Mouse (Mus musculus): ENCODE measurements around the gene Coch. TPM values are rescaled to one million over a fixed set of nuclear protein-coding genes. Genes with fewer than 3 reads are reported as not detected.
"Not testable (repeated sequence)": the region's sequence is repeated elsewhere in the genome, so short reads cannot be mapped to it uniquely, and the experiment has no call there.

Coch gene
- total RNA-seq, 2 experiments from 2014 or later, result 12.8 to 12.9 TPM

- DNase-seq (ENCODE audit: low spot score in 2 of 2), result no peak
These were observed 43.7 kb downstream of the Coch start for GRCm38 (mm10) chr12:51636689-51637470.

GRCm38 (mm10) chr12:51641871-51642270 is 48.7 kb downstream of the Coch start:
- DNase-seq (ENCODE audit: low spot score in 2 of 2), result no peak

- DNase-seq (ENCODE audit: low spot score in 2 of 2), result not testable (repeated sequence)
These were observed 56.3 kb downstream of the Coch start for GRCm38 (mm10) chr12:51649401-51649800.

Other genes starting within 250 kb of the Coch start
- gene G2e3, start 245.3 kb upstream of the Coch start, total RNA-seq (2021), result 10 to 100 TPM; 10.3 to 13.0 TPM
- 10 to 100 TPM; 39.5 to 41.8 TPM for gene Scfd1, start 215.8 kb upstream of the Coch start, total RNA-seq (2021)
- gene Ap4s1, start 97.7 kb downstream of the Coch start, total RNA-seq (2021), result 10 to 100 TPM; 45.4 to 47.2 TPM
- gene Strn3, start 98.6 kb downstream of the Coch start, total RNA-seq (2021), result 10 to 100 TPM; 77.2 to 81.1 TPM
- gene Hectd1, start 236.2 kb downstream of the Coch start, total RNA-seq (2021), result 10 to 100 TPM; 81.7 to 85.4 TPM

Measured in layer of hippocampus, postnatal 14 days (tissue).